Mouse (Mus musculus) forebrain, embryonic 10.5 days (tissue): ENCODE results near the gene Gpc1. TPM values are rescaled to one million over a fixed set of nuclear protein-coding genes. Genes with fewer than 3 reads are reported as not detected.

ENCODE experiments used
- DNase-seq: peaks from one replicate; pipeline ENCODE4 v3.0.0-alpha.2; 2017; ENCODE audit warnings: low spot score; ENCODE audit errors: extremely low spot score
- H3K27ac ChIP-seq: fragments of 300-500 bp; sonication (generic); 2 replicates; pipeline ENCODE4 v1.5.1; 2016; ENCODE audit warnings: mild to moderate bottlenecking
- H3K27me3 ChIP-seq: fragments of 300-500 bp; sonication (generic); 2 replicates; pipeline ENCODE4 v1.6.1; 2016; ENCODE audit warnings: mild to moderate bottlenecking; ENCODE audit not compliant: poor library complexity, severe bottlenecking
- H3K36me3 ChIP-seq: fragments of 300-500 bp; sonication (generic); replicated peaks from 2 replicates; pipeline ENCODE4 v1.6.1; 2016; ENCODE audit warnings: mild to moderate bottlenecking, moderate library complexity
- H3K4me1 ChIP-seq: fragments of 300-500 bp; sonication (generic); 2 replicates; pipeline ENCODE4 v1.6.1; 2016
- H3K4me3 ChIP-seq: fragments of 300-500 bp; sonication (generic); 2 replicates; pipeline ENCODE4 v1.5.1; 2016; ENCODE audit warnings: mild to moderate bottlenecking, moderate library complexity
- H3K9me3 ChIP-seq: fragments of 300-500 bp; sonication (generic); 2 replicates; pipeline ENCODE4 v1.6.1; 2016; ENCODE audit warnings: mild to moderate bottlenecking, moderate library complexity
- WGBS: fragments of 180-500 bp; shearing (Covaris S2); methylation state at CpG from one replicate; pipeline ENCODE4 v1.1.7; 2016; 5-methylcytosine and 5-hydroxymethylcytosine counted together
- polyA plus RNA-seq: library from polyadenylated mRNA; unstranded; fragments of >200 nt; fragmentation: Nextera tagmentation; extraction: Ambion mirVana; gene quantifications from 2 replicates; pipeline ENCODE4 v1.2.1, GENCODE M21; 2016

Gene Gpc1
- polyA plus RNA-seq, 1 experiment from 2014 or later, result 99.2 TPM

GRCm38 (mm10) chr1:92874011-92874410 is 42.6 kb downstream of the Gpc1 start:
- DNase-seq, result no peak
- H3K4me1 ChIP-seq, result peaks cover 10% of the 10 kb centered on the region; the same call in 1 of the 2 replicates
- H3K4me3 ChIP-seq, result no peak overlapping the region
- H3K9me3 ChIP-seq, result no peaks in the 10 kb centered on the region
- no peak overlapping the region for H3K27ac ChIP-seq
- no peaks in the 10 kb centered on the region for H3K27me3 ChIP-seq
- no peaks in the 10 kb centered on the region for H3K36me3 ChIP-seq
- WGBS, result 61% methylated on average over 3 of the region's 3 CpGs

GRCm38 (mm10) chr1:92875360-92876111 is 44.1 kb downstream of the Gpc1 start:
- Histone ChIP-seq H3K27me3 (no peaks in the 10 kb centered on the region), H3K4me3 (no peak overlapping the region), H3K4me1 (peaks cover 17% of the 10 kb centered on the region; the same call in 1 of the 2 replicates), H3K9me3 (no peaks in the 10 kb centered on the region), H3K36me3 (no peaks in the 10 kb centered on the region), H3K27ac (no peak overlapping the region)
- WGBS, result 86% methylated on average over 8 of the region's 8 CpGs
- DNase-seq, result no peak

- no peak overlapping the region for H3K4me3 ChIP-seq
- no peak overlapping the region for H3K27ac ChIP-seq
- H3K9me3 ChIP-seq, result no peaks in the 10 kb centered on the region
- peaks cover 17% of the 10 kb centered on the region; the same call in 1 of the 2 replicates for H3K4me1 ChIP-seq
- 73% methylated on average over 12 of the region's 12 CpGs for WGBS
- no peaks in the 10 kb centered on the region for H3K27me3 ChIP-seq
- DNase-seq, result no peak
- no peaks in the 10 kb centered on the region for H3K36me3 ChIP-seq
Measured at GRCm38 (mm10) chr1:92877431-92877978, 46.1 kb downstream of the Gpc1 start.

- H3K9me3 ChIP-seq, result no peaks in the 10 kb centered on the region
- no peak overlapping the region for H3K4me3 ChIP-seq
- H3K36me3 ChIP-seq, result no peaks in the 10 kb centered on the region
- WGBS, result 88% methylated on average over 13 of the region's 13 CpGs
- no peak overlapping the region for H3K27ac ChIP-seq
- DNase-seq, result no peak
- H3K4me1 ChIP-seq, result peaks cover 17% of the 10 kb centered on the region; the same call in 1 of the 2 replicates
- H3K27me3 ChIP-seq, result no peaks in the 10 kb centered on the region
Measured at GRCm38 (mm10) chr1:92878066-92878741, 46.8 kb downstream of the Gpc1 start.

GRCm38 (mm10) chr1:92879266-92879665 is 47.8 kb downstream of the Gpc1 start:
- DNase-seq, result no peak
- H3K27me3 ChIP-seq, result no peaks in the 10 kb centered on the region
- no peak overlapping the region for H3K4me3 ChIP-seq
- no peak overlapping the region for H3K27ac ChIP-seq
- no peaks in the 10 kb centered on the region for H3K9me3 ChIP-seq
- H3K4me1 ChIP-seq, result 0 out of 2 replicates have a peak, but pooled peaks cover 13% of the 10 kb centered on the region
- no peaks in the 10 kb centered on the region for H3K36me3 ChIP-seq
- WGBS, result 93% methylated on average over 12 of the region's 12 CpGs

GRCm38 (mm10) chr1:92880101-92880500 is 48.7 kb downstream of the Gpc1 start:
- no peak for DNase-seq
- Histone ChIP-seq H3K4me3 (no peak overlapping the region), H3K4me1 (0 out of 2 replicates have a peak, but pooled peaks cover 13% of the 10 kb centered on the region), H3K36me3 (no peaks in the 10 kb centered on the region), H3K9me3 (no peaks in the 10 kb centered on the region), H3K27me3 (no peaks in the 10 kb centered on the region), H3K27ac (no peak overlapping the region)
- WGBS, result 78% methylated on average over 5 of the region's 5 CpGs

GRCm38 (mm10) chr1:92881982-92882381 is 50.5 kb downstream of the Gpc1 start:
- Histone ChIP-seq H3K4me3 (no peak overlapping the region), H3K4me1 (0 out of 2 replicates have a peak, but pooled peaks cover 13% of the 10 kb centered on the region), H3K27ac (no peak overlapping the region), H3K36me3 (no peaks in the 10 kb centered on the region), H3K27me3 (no peaks in the 10 kb centered on the region), H3K9me3 (no peaks in the 10 kb centered on the region)
- WGBS, result 89% methylated on average over 6 of the region's 6 CpGs
- DNase-seq, result no peak

- WGBS, result 80% methylated on average over 7 of the region's 7 CpGs
- DNase-seq, result no peak
- Histone ChIP-seq H3K9me3 (no peaks in the 10 kb centered on the region), H3K4me3 (no peak overlapping the region), H3K27me3 (no peaks in the 10 kb centered on the region), H3K27ac (no peak overlapping the region), H3K4me1 (no peaks in the 10 kb centered on the region), H3K36me3 (no peaks in the 10 kb centered on the region)
Measured at GRCm38 (mm10) chr1:92888901-92889655, 57.6 kb downstream of the Gpc1 start.

GRCm38 (mm10) chr1:92892791-92893190 is 61.3 kb downstream of the Gpc1 start:
- Histone ChIP-seq H3K27me3 (peaks cover 6% of the 10 kb centered on the region; the same call in 1 of the 2 replicates), H3K4me3 (no peak overlapping the region), H3K36me3 (no peaks in the 10 kb centered on the region), H3K4me1 (no peaks in the 10 kb centered on the region), H3K9me3 (no peaks in the 10 kb centered on the region), H3K27ac (no peak overlapping the region)
- 72% methylated on average over 3 of the region's 3 CpGs for WGBS
- no peak for DNase-seq

GRCm38 (mm10) chr1:92893896-92894295 is 62.5 kb downstream of the Gpc1 start:
- no peak overlapping the region for H3K4me3 ChIP-seq
- H3K9me3 ChIP-seq, result no peaks in the 10 kb centered on the region
- 77% methylated on average over 3 of the region's 3 CpGs for WGBS
- DNase-seq, result no peak
- no peaks in the 10 kb centered on the region for H3K4me1 ChIP-seq
- H3K36me3 ChIP-seq, result no peaks in the 10 kb centered on the region
- peaks cover 9% of the 10 kb centered on the region; the same call in 1 of the 2 replicates for H3K27me3 ChIP-seq
- H3K27ac ChIP-seq, result no peak overlapping the region

- DNase-seq, result peak; percentile 81
- WGBS, result 11% methylated on average over 3 of the region's 3 CpGs
Measured at GRCm38 (mm10) chr1:92895089-92895488, 63.6 kb downstream of the Gpc1 start.

GRCm38 (mm10) chr1:92902786-92903185 is 71.3 kb downstream of the Gpc1 start, which contains the start of gene Ankmy1:
Gene Ankmy1 (minus strand): TSS chr1:92902906.
- Histone ChIP-seq H3K4me1 (peaks cover 30% of the 10 kb centered on the region), H3K27me3 (peaks cover 36% of the 10 kb centered on the region), H3K27ac (no peak within 1 kb of the TSS), H3K36me3 (peaks cover 3% of the 10 kb centered on the region; the same call in 1 of the 2 replicates), H3K9me3 (no peaks in the 10 kb centered on the region), H3K4me3 (peak within 1 kb of the TSS; percentile 47)
- WGBS, result 1% methylated on average over 15 of the region's 15 CpGs
- peak; percentile 83 for DNase-seq

More at GRCm38 (mm10) chr1:92895089-92895488, 63.6 kb downstream of the Gpc1 start:
- no peak overlapping the region for H3K4me3 ChIP-seq
- no peaks in the 10 kb centered on the region for H3K36me3 ChIP-seq
- H3K27ac ChIP-seq, result no peak overlapping the region
- H3K4me1 ChIP-seq, result no peaks in the 10 kb centered on the region
- H3K9me3 ChIP-seq, result no peaks in the 10 kb centered on the region
- H3K27me3 ChIP-seq, result peaks cover 18% of the 10 kb centered on the region
